Mouse (Mus musculus): ENCODE measurements at regions not wholly inside any gene's neighbourhood (a gene's known extent, or its start where the extent isn't known, plus 50 kb on each side); places are given as distances from the start of the nearest gene placed in this dataset.
A peak's percentile ranks its signal among the peaks of the same experiment; 100 is the strongest.

GRCm38 (mm10) chr12:106173211-106173610, 163.2 kb downstream of the Vrk1 start:
- Histone ChIP-seq H3K4me1 (peaks cover 30% of the 10 kb centered on the region), H3K36me3 (no peaks in the 10 kb centered on the region), H3K27ac (replicated peaks) (no peak overlapping the region), H3K9me3 (replicated peaks) (no peaks in the 10 kb centered on the region), H3K4me3 (replicated peaks) (no peak overlapping the region), H3K9ac (replicated peaks) (no peak overlapping the region), H3K27me3 (replicated peaks) (no peaks in the 10 kb centered on the region), H3K4me2 (peak overlapping the region; percentile 88)
- ATAC-seq (ENCODE audit: low FRiP score), result no peak
- WGBS, result 19% methylated on average over 8 of the region's 8 CpGs

- peak; percentile 45; the same call in 1 of the 2 replicates for ATAC-seq (ENCODE audit: low FRiP score)
- under 1% methylated on average over 39 of the region's 39 CpGs for WGBS
- H3K9ac ChIP-seq (replicated peaks), result peak overlapping the region; percentile 53
- peaks cover 33% of the 10 kb centered on the region for H3K4me1 ChIP-seq
- H3K36me3 ChIP-seq, result no peaks in the 10 kb centered on the region
- peak overlapping the region; percentile 88 for H3K4me2 ChIP-seq
- peak overlapping the region; percentile 75 for H3K27ac ChIP-seq (replicated peaks)
- no peaks in the 10 kb centered on the region for H3K27me3 ChIP-seq (replicated peaks)
- H3K9me3 ChIP-seq (replicated peaks), result no peaks in the 10 kb centered on the region
- H3K4me3 ChIP-seq (replicated peaks), result peak overlapping the region; percentile 43
These were observed 164.3 kb downstream of the Vrk1 start for GRCm38 (mm10) chr12:106174070-106174980.

DNA sequence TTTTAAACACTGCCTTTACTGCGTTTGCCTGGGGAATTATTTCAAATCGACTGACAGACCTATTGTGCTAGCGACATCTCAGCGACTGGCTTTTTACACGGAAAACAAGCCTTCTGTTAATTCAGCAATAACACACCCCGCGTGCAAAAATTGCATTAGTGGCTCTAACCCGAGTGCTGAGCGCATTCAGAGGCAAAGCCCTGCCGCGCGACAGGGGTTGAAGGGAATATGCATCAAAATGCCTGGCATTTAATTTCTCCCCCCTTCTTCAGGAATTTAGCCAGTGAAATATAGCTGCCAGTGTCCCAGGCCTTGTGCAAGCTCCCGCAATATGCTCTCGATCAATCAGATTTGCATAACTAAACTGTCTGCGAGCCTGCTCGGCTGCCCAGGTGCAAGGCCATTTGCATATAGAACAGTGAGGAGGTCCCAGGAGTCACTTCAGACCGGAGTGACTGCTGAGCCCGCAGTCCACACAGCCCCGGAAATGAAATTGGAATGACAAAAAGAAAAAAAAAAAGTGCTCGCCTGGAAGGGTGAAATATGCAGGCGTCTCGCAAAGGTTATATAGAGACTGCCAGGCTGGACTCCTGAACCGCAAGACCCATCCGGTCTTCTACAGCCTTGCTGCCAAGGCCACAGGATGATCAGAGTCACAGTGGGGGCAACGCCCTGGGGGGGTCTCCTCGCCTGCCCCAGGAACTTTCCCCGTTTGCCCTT, 165.1 kb downstream of the Vrk1 start:
- H3K27ac ChIP-seq (replicated peaks), result peak overlapping the region; percentile 75
- peak overlapping the region; percentile 53 for H3K9ac ChIP-seq (replicated peaks)
- no peaks in the 10 kb centered on the region for H3K27me3 ChIP-seq (replicated peaks)
- no peaks in the 10 kb centered on the region for H3K9me3 ChIP-seq (replicated peaks)
- 5% methylated on average over 27 of the region's 27 CpGs for WGBS
- H3K4me3 ChIP-seq (replicated peaks), result peak overlapping the region; percentile 43
- peaks cover 33% of the 10 kb centered on the region for H3K4me1 ChIP-seq
- H3K36me3 ChIP-seq, result no peaks in the 10 kb centered on the region
- ATAC-seq (ENCODE audit: low FRiP score), result no peak
- H3K4me2 ChIP-seq, result peak overlapping the region; percentile 88

- H3K4me1 ChIP-seq, result peaks cover 33% of the 10 kb centered on the region
- no peak for ATAC-seq (ENCODE audit: low FRiP score)
- no peak overlapping the region for H3K4me2 ChIP-seq
These were observed 167.3 kb downstream of the Vrk1 start for GRCm38 (mm10) chr12:106177302-106177701.

DNA sequence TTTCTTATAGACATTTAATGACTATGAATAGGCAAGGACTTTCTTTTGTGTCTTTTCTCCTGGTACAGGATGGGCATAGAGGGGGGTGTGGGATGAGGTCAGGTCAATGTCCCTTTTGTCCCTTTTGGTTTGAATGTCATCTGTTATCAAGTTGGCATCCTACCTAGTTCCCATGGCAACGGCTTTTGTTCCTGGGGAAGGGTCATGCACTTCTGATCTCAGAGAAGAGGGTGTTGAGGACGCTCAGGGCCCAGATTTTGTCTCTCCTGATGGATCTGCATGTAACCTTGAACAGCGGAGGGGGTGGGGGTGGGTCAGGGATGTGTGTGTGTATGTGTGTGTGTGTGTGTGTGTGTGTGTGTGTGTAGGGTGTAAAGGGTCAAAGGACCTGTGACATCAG, 167.8 kb downstream of the Vrk1 start:
- Histone ChIP-seq H3K4me2 (no peak overlapping the region), H3K27me3 (replicated peaks) (no peaks in the 10 kb centered on the region), H3K27ac (replicated peaks) (no peak overlapping the region), H3K9me3 (replicated peaks) (no peaks in the 10 kb centered on the region), H3K4me1 (peaks cover 33% of the 10 kb centered on the region), H3K9ac (replicated peaks) (no peak overlapping the region), H3K36me3 (no peaks in the 10 kb centered on the region), H3K4me3 (replicated peaks) (no peak overlapping the region)
- WGBS, result 47% methylated on average over 3 of the region's 3 CpGs
- no peak for ATAC-seq (ENCODE audit: low FRiP score)

More at GRCm38 (mm10) chr12:106177302-106177701, 167.3 kb downstream of the Vrk1 start:
- H3K9ac ChIP-seq (replicated peaks), result no peak overlapping the region
- WGBS, result 65% methylated on average over 4 of the region's 4 CpGs
- no peak overlapping the region for H3K27ac ChIP-seq (replicated peaks)
- H3K9me3 ChIP-seq (replicated peaks), result no peaks in the 10 kb centered on the region
- H3K27me3 ChIP-seq (replicated peaks), result no peaks in the 10 kb centered on the region
- no peak overlapping the region for H3K4me3 ChIP-seq (replicated peaks)
- H3K36me3 ChIP-seq, result no peaks in the 10 kb centered on the region

DNA sequence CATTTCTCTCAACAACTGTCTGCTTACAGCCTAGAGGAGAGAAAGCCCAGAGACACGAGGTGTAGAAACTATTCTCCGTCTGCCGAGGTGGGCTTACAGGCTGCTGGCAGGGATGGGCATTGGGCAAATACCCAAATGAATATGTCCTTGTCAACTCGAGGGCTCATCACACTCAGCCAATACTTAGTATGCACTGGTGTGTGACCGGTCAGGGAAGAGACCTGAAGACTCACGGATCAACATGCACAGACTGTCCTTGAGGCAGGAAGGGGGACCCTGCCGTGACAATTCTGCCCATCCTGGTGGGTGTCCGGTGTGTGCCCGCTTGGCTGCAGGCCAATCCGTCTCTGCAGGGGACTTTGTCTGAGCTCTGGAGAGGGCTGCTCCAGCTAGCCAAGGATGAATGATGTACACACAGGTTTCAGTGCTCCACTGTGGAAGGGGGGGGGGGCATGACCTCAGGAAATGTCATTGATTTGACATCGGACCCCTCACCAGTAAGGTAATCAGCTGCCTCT, 168.7 kb downstream of the Vrk1 start:
- H3K36me3 ChIP-seq, result no peaks in the 10 kb centered on the region
- ATAC-seq (ENCODE audit: low FRiP score), result no peak
- H3K4me2 ChIP-seq, result no peak overlapping the region
- H3K9ac ChIP-seq (replicated peaks), result no peak overlapping the region
- peaks cover 25% of the 10 kb centered on the region for H3K4me1 ChIP-seq
- WGBS, result 51% methylated on average over 11 of the region's 11 CpGs
- H3K27ac ChIP-seq (replicated peaks), result no peak overlapping the region
- no peaks in the 10 kb centered on the region for H3K9me3 ChIP-seq (replicated peaks)
- no peaks in the 10 kb centered on the region for H3K27me3 ChIP-seq (replicated peaks)
- no peak overlapping the region for H3K4me3 ChIP-seq (replicated peaks)

GRCm38 (mm10) chr12:106182923-106183322, 172.9 kb downstream of the Vrk1 start:
- Histone ChIP-seq H3K9me3 (replicated peaks) (no peaks in the 10 kb centered on the region), H3K36me3 (no peaks in the 10 kb centered on the region), H3K9ac (replicated peaks) (no peak overlapping the region), H3K4me1 (peaks cover 4% of the 10 kb centered on the region; the same call in 1 of the 2 replicates), H3K4me2 (no peak overlapping the region), H3K4me3 (replicated peaks) (no peak overlapping the region), H3K27me3 (replicated peaks) (no peaks in the 10 kb centered on the region), H3K27ac (replicated peaks) (no peak overlapping the region)
- no peak for ATAC-seq (ENCODE audit: low FRiP score)
- WGBS, result 72% methylated on average over 7 of the region's 7 CpGs

GRCm38 (mm10) chr12:106183973-106184372, 173.9 kb downstream of the Vrk1 start:
- H3K9ac ChIP-seq (replicated peaks), result no peak overlapping the region
- no peaks in the 10 kb centered on the region for H3K9me3 ChIP-seq (replicated peaks)
- H3K4me3 ChIP-seq (replicated peaks), result no peak overlapping the region
- no peak for ATAC-seq (ENCODE audit: low FRiP score)
- peaks cover under 1% of the 10 kb centered on the region; the same call in 1 of the 2 replicates for H3K4me1 ChIP-seq
- no peaks in the 10 kb centered on the region for H3K36me3 ChIP-seq
- H3K27me3 ChIP-seq (replicated peaks), result no peaks in the 10 kb centered on the region
- H3K27ac ChIP-seq (replicated peaks), result no peak overlapping the region
- WGBS, result 94% methylated on average over 5 of the region's 5 CpGs
- H3K4me2 ChIP-seq, result no peak overlapping the region

DNA sequence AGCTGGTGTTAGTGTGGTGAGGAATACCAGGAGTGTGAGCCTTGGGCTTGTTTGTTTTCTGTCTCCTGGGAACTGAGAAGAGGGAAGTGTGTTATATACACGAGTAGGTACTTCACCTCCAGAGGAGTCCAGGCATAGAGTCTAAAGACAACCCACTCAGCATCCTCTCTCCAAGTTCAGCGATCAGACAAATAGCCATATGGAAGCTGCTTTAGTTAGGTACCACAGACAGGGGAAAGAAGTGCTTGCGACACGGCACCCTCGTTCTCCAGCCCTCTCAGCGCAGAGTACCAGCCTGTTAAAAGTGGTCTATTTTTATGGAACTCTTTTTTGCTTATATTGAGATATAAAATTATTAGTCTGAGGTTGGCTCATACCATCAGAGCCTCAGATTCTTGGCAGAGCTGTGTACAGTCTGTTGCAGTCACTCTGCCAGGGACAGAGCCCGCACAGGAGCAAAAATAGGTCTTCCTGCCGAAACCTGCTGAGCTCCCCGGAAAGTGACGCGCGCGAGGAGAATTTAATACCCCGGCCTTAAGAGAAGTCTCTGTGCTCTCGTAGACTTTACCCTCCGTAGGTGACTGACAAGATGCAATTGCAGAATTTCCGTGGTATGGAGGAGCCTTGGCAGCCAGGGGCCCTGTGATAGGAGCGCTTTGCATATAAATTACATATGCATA, 175.5 kb downstream of the Vrk1 start:
- 67% methylated on average over 18 of the region's 18 CpGs for WGBS
- H3K4me2 ChIP-seq, result no peak overlapping the region
- no peak overlapping the region for H3K27ac ChIP-seq (replicated peaks)
- H3K36me3 ChIP-seq, result no peaks in the 10 kb centered on the region
- H3K27me3 ChIP-seq (replicated peaks), result no peaks in the 10 kb centered on the region
- no peak overlapping the region for H3K4me3 ChIP-seq (replicated peaks)
- H3K9me3 ChIP-seq (replicated peaks), result no peaks in the 10 kb centered on the region
- no peak for ATAC-seq (ENCODE audit: low FRiP score)
- H3K4me1 ChIP-seq, result no peaks in the 10 kb centered on the region; the same call in 1 of the 2 replicates
- no peak overlapping the region for H3K9ac ChIP-seq (replicated peaks)

- Histone ChIP-seq H3K36me3 (no peaks in the 10 kb centered on the region), H3K4me3 (replicated peaks) (no peak overlapping the region), H3K4me2 (no peak overlapping the region), H3K4me1 (no peaks in the 10 kb centered on the region; the same call in 1 of the 2 replicates), H3K9ac (replicated peaks) (no peak overlapping the region), H3K27ac (replicated peaks) (no peak overlapping the region), H3K9me3 (replicated peaks) (no peaks in the 10 kb centered on the region), H3K27me3 (replicated peaks) (no peaks in the 10 kb centered on the region)
- ATAC-seq (ENCODE audit: low FRiP score), result no peak
- WGBS, result 92% methylated on average over 10 of the region's 10 CpGs
These were observed 176.5 kb downstream of the Vrk1 start for GRCm38 (mm10) chr12:106186501-106186900.

- ATAC-seq (ENCODE audit: low FRiP score), result no peak
- H3K9me3 ChIP-seq (replicated peaks), result no peaks in the 10 kb centered on the region
- no peak overlapping the region for H3K9ac ChIP-seq (replicated peaks)
- H3K4me1 ChIP-seq, result 0 out of 2 replicates have a peak, but pooled peaks cover under 1% of the 10 kb centered on the region
- no peak overlapping the region for H3K4me2 ChIP-seq
- H3K27ac ChIP-seq (replicated peaks), result no peak overlapping the region
- no peaks in the 10 kb centered on the region for H3K27me3 ChIP-seq (replicated peaks)
- no peaks in the 10 kb centered on the region for H3K36me3 ChIP-seq
- 89% methylated on average over 7 of the region's 7 CpGs for WGBS
- no peak overlapping the region for H3K4me3 ChIP-seq (replicated peaks)
These were observed 181.7 kb downstream of the Vrk1 start for GRCm38 (mm10) chr12:106191771-106192170.

Data from neural tube, embryonic 15.5 days (tissue).